Mouse (Mus musculus): ENCODE results near the gene Cntnap4. TPM values are rescaled to one million over a fixed set of nuclear protein-coding genes. Genes with fewer than 3 reads are reported as not detected.

Gene Cntnap4
- not detected for polyA plus RNA-seq (2014; fragmentation: Illumina TruSeq; extraction: RNeasy Lipid Tissue Mini Kit (QIAGEN cat#74804); ENCODE audit: low read depth, low replicate concordance)

DNA sequence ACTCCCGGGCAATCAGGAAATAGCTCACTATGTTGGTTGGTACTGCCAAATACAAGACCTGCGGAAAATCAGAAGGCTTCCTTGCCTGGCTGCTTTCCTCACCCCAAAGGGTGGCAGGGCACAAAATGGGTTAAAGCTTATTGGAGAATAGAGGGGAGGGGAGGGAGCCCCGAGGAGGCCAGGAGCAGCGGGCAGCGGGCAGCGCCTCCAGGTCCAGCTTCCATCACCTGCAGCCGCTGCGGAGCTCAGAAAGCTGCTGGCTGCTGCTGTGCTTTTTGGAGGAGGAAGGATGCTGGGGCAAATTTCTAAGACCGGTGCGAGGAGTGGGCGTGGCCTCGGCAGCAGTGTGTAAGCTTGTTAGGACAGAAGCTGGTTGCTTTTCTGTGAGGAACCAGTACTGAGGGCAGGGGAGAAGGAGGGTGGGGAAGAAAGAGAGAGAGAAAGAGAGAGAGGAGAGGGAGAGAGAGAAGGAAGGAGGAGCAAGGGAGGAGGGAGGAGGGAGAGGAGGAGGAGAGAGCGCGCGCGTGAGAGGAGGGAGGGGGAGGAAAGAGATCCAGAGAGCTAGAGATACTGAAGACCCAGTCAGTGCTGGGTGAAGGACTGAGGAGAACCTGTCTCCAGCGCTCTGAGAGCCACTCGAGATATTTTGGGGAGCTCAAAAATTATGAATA, at the start of gene Cntnap4:
Gene Cntnap4 (plus strand): TSS at position 573 of the 671 bp plus-strand sequence.

Measured in kidney, adult 10 weeks (tissue).